Mouse (Mus musculus) small intestine, adult 2 months (tissue): ENCODE results near the gene Rap1gap2.

ENCODE experiments used
- CTCF ChIP-seq: fragments of 200-500 bp; IDR thresholded peaks from 2 replicates; pipeline ENCODE4 v1.5.1; 2012; ENCODE audit warnings: low read depth, mild to moderate bottlenecking, control low read depth, inconsistent platforms, low read length, moderate library complexity, mixed read lengths; ENCODE audit not compliant: insufficient replicate concordance, insufficient read length; ENCODE audit errors: extremely low read depth
- POLR2A ChIP-seq: fragments of 200-500 bp; IDR thresholded peaks from 2 replicates; pipeline ENCODE4 v1.6.1; 2012; ENCODE audit warnings: low read depth, mild to moderate bottlenecking, control low read depth, inconsistent platforms, low read length, moderate library complexity

DNA sequence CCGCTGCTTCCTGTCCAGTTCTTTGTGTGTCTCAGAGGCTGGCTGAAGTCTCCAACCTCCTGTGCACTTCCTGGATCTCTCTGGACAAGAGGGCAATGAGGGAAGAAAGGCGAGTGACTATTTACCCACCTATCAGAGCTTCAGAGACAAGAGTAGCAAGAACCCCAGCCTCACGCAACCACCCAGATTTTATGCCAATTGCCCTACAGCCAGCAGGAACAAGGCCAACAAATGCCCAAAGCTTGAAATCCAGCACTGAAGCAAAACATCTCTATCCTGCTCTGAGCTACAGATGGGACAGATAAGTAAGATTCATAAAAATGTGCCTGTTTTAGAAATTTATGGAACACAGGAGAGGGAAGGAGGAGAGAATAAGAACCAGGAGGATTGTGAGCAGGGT is 109.7 kb downstream of the Rap1gap2 start:
- TF ChIP-seq CTCF: no peak
- TF ChIP-seq POLR2A: no peak
